19 mouse cellular contexts compared by ENCODE assay signal in genomic region chr17:32092895-32093294, GRCm38 (mm10). TPM values are rescaled to one million over a fixed set of nuclear protein-coding genes. Genes with fewer than 3 reads are reported as not detected.
DNase-seq lines count a peak whose midpoint lies in the region; ATAC-seq and TF ChIP-seq lines count a peak whose summit lies in the region.
"Had no signal": no experiment of that assay in that cellular context is flagged by ENCODE, and none has a peak within 500 bp of the region (broad histone marks: within the 10 kb centered on the region; RNA-seq: fewer than 3 reads in every experiment).

No protein-coding gene starts in this region.

- no peaks in the 10 kb centered on the region for H3K4me1 ChIP-seq in lung, adult 2 months (ENCODE audit: control insufficient read depth, insufficient read depth, low read length)
- H3K4me1 ChIP-seq in MEL (ENCODE audit: control insufficient read depth in 1 of 2, insufficient read depth in 2 of 2, low read length in 2 of 2), result peaks cover 1 to 10% of the 10 kb centered on the region in 2 experiments
- H3K4me1 ChIP-seq in liver, embryonic 15.5 days (replicated peaks), result peaks cover 53% of the 10 kb centered on the region

- ATAC-seq in liver, embryonic 15.5 days (ENCODE audit: insufficient read depth), result no peak

- TF ChIP-seq CTCF in gastrocnemius, adult 2 months (IDR thresholded peaks at IDR 0.05), result peak; percentile 38
- peak; percentile 26; the same call in 1 of the 2 replicates for TF ChIP-seq CTCF in lung, adult 2 months (IDR thresholded peaks at IDR 0.05; ENCODE audit: insufficient read depth, low read length)
- TF ChIP-seq CTCF in MEL (IDR thresholded peaks at IDR 0.05 in 2 of 3, conservative IDR thresholded peaks at IDR 0.05 in 1 of 3; ENCODE audit: control insufficient read depth in 1 of 3, insufficient read depth in 1 of 3, low read depth in 2 of 3, low read length in 3 of 3, poor library complexity in 1 of 3, severe bottlenecking in 1 of 3), result peak; percentile 38 to 65 (median 44)

- H3K27me3 ChIP-seq in MEL (ENCODE audit: control insufficient read depth in 1 of 2, insufficient read depth in 2 of 2, low read length in 2 of 2), result no peaks in the 10 kb centered on the region
- H3K27me3 ChIP-seq in liver, embryonic 15.5 days, result no peaks in the 10 kb centered on the region

- DNase-seq in gastrocnemius, adult 2 months, result no peak
- no peak for DNase-seq in gastrocnemius, postnatal 10 days
- no peak for DNase-seq in lung, adult 2 months
- no peak for DNase-seq in lung, adult 18-20 months
- DNase-seq in MEL (ENCODE audit: low read depth, low spot score), result peak; percentile 52
- DNase-seq in retina, embryonic 14.5 days (ENCODE audit: low spot score), result no peak
- DNase-seq in left cerebral cortex, postnatal 14 days (ENCODE audit: low spot score in 2 of 2), result no peak
- DNase-seq: cerebellum, adult 2 months; embryo, embryonic 11 days; gastrocnemius, postnatal 36 days; kidney, adult 9 months; right cerebral cortex, postnatal 4 days had no signal

- peak; percentile 24; the same call in 1 of the 2 replicates for TF ChIP-seq RAD21 in MEL (IDR thresholded peaks at IDR 0.05; ENCODE audit: low read depth, low read length)

- no peak overlapping the region for H3K27ac ChIP-seq in gastrocnemius, adult 2 months
- no peak overlapping the region for H3K27ac ChIP-seq in MEL (ENCODE audit: control insufficient read depth, low read depth, low read length)
- peak overlapping the region; percentile 96 for H3K27ac ChIP-seq in liver, embryonic 15.5 days (replicated peaks)
- H3K27ac ChIP-seq: heart, embryonic 13.5 days; lung, embryonic 15.5 days had no signal

- no peak overlapping the region for H3K4me3 ChIP-seq in gastrocnemius, adult 2 months
- H3K4me3 ChIP-seq in lung, adult 2 months (replicated peaks; ENCODE audit: extremely low read depth, low read depth, low read length), result no peak overlapping the region
- H3K4me3 ChIP-seq in MEL (ENCODE audit: control insufficient read depth in 1 of 2, insufficient read depth in 1 of 2, low read depth in 2 of 2, low read length in 2 of 2), result no peak overlapping the region
- H3K4me3 ChIP-seq in liver, embryonic 15.5 days (replicated peaks), result no peak overlapping the region
- H3K4me3 ChIP-seq: heart, embryonic 13.5 days; lung, embryonic 15.5 days; myocyte had no signal

- H3K4me2 ChIP-seq in liver, embryonic 15.5 days, result 0 out of 2 replicates have a peak overlapping the region, but pooled peaks have one; percentile 81
- H3K4me2 ChIP-seq: lung, embryonic 15.5 days had no signal

- TF ChIP-seq EP300 in MEL (IDR thresholded peaks at IDR 0.05; ENCODE audit: low read depth in 1 of 2, low read length in 2 of 2), result no peak

- H3K79me2 ChIP-seq in MEL (ENCODE audit: control insufficient read depth, insufficient read depth, low read length, poor library complexity), result no peaks in the 10 kb centered on the region

- H3K9ac ChIP-seq in MEL (ENCODE audit: control insufficient read depth, low read depth, low read length, poor library complexity, severe bottlenecking), result no peak overlapping the region
- no peak overlapping the region for H3K9ac ChIP-seq in liver, embryonic 15.5 days
- H3K9ac ChIP-seq: heart, embryonic 13.5 days; lung, embryonic 15.5 days had no signal

- no peak for TF ChIP-seq POLR2A in lung, adult 2 months (IDR thresholded peaks at IDR 0.05; ENCODE audit: borderline replicate concordance, extremely low read depth, low read depth, low read length)
- TF ChIP-seq POLR2A in MEL (IDR thresholded peaks at IDR 0.05; ENCODE audit: control insufficient read depth in 1 of 2, insufficient read depth in 1 of 2, low read depth in 1 of 2, low read length in 2 of 2, poor library complexity in 1 of 2), result no peak

- no peaks in the 10 kb centered on the region for H3K9me3 ChIP-seq in MEL (replicated peaks; ENCODE audit: insufficient read depth, low read length)
- H3K9me3 ChIP-seq in liver, embryonic 15.5 days (replicated peaks), result no peaks in the 10 kb centered on the region
- H3K9me3 ChIP-seq: lung, embryonic 15.5 days had no signal

- WGBS in lung, adult 2 months, result 80% methylated on average over 5 of the region's 5 CpGs
- 78% methylated on average over 5 of the region's 5 CpGs for WGBS in liver, embryonic 15.5 days (ENCODE audit: insufficient replicate concordance)

- intact Hi-C loops in gastrocnemius, adult 2 months (cut with DNase I), result no loop called here
- intact Hi-C loops in left cerebral cortex, postnatal 14 days (cut with DNase I), result no loop called here

- H3K36me3 ChIP-seq in MEL (ENCODE audit: control insufficient read depth in 1 of 2, insufficient read depth in 2 of 2, low read length in 2 of 2), result peaks cover 0 to 9% of the 10 kb centered on the region in 2 experiments; a peak in 1 of 4 replicates
- H3K36me3 ChIP-seq in liver, embryonic 15.5 days (replicated peaks), result no peaks in the 10 kb centered on the region
- H3K36me3 ChIP-seq: G1E; heart, embryonic 13.5 days; lung, embryonic 15.5 days had no signal

TF ChIP-seq in MEL, 35 proteins besides CTCF, POLR2A, EP300 and RAD21:
- no peak for TF ChIP-seq MXI1 (IDR thresholded peaks at IDR 0.05; ENCODE audit: low read depth, low read length)
- 0 out of 2 replicates have a peak, but pooled peaks have one; percentile 17 for TF ChIP-seq SMC3 (IDR thresholded peaks at IDR 0.05; ENCODE audit: low read depth, low read length)

RNA-seq across cellular contexts. Expression of gene Hsf2bp, which starts 56.7 kb away (rescaled TPM):
- 1 to 10 TPM in 1 of 2 experiments, under 1 TPM in 1; 0.46 to 1.5 TPM for total RNA-seq in gastrocnemius, adult 2 months (2021)
- total RNA-seq in gastrocnemius, postnatal 10 days (2021), result 1 to 10 TPM; 2.6 to 3.0 TPM
- 0.38 and 0.42 TPM in 2 replicates for polyA plus RNA-seq in lung, adult 2 months (2012; rRNA removed)
- total RNA-seq in MEL (2012; rRNA removed), result 0.04 TPM in 1 of 2 replicates, not detected in the other
- under 1 TPM in 1 of 2 experiments, not detected in 1; 0.15 TPM for polyA plus RNA-seq in MEL (2012; ENCODE audit: insufficient read depth in 1 of 2, insufficient read length in 2 of 2, low read depth in 1 of 2, low replicate concordance in 2 of 2, missing spikeins in 1 of 2)
- polyA plus RNA-seq in liver, embryonic 15.5 days (2015; fragmentation: Nextera tagmentation; extraction: Ambion mirVana), result 0.12 and 0.21 TPM in 2 replicates
- total RNA-seq in left cerebral cortex, postnatal 14 days (2021), result under 1 TPM; 0.68 to 0.80 TPM
- total RNA-seq: G1E; megakaryocyte-erythroid progenitor cell, adult 5-6 weeks had no signal
- polyA plus RNA-seq: erythroblast, embryonic 14.5 days; G1E had no signal

RNA-seq across cellular contexts. Expression of gene Rrp1b, which starts 57.0 kb away (rescaled TPM):
- 1 to 10 TPM; 7.0 to 9.3 TPM for total RNA-seq in gastrocnemius, adult 2 months (2021)
- 10 to 100 TPM; 14.5 to 16.7 TPM for total RNA-seq in gastrocnemius, postnatal 10 days (2021)
- polyA plus RNA-seq in lung, adult 2 months (2012; rRNA removed), result 10.0 and 12.6 TPM in 2 replicates
- 60.2 and 84.1 TPM in 2 replicates for total RNA-seq in MEL (2012; rRNA removed)
- 10 to 100 TPM in 1 of 2 experiments, not detected in 1; 78.6 TPM for polyA plus RNA-seq in MEL (2012; ENCODE audit: insufficient read depth in 1 of 2, insufficient read length in 2 of 2, low read depth in 1 of 2, low replicate concordance in 2 of 2, missing spikeins in 1 of 2)
- polyA plus RNA-seq in liver, embryonic 15.5 days (2015; fragmentation: Nextera tagmentation; extraction: Ambion mirVana), result 17.4 and 19.7 TPM in 2 replicates
- 10 to 100 TPM; 18.2 to 21.2 TPM for total RNA-seq in left cerebral cortex, postnatal 14 days (2021)
